Mouse (Mus musculus): ENCODE results near the gene Plekha4. TPM values are rescaled to one million over a fixed set of nuclear protein-coding genes. Genes with fewer than 3 reads are reported as not detected.

Plekha4 gene
- polyA plus RNA-seq, 2 experiments from 2014 or later = 0.79 TPM; not detected in 1

DNA sequence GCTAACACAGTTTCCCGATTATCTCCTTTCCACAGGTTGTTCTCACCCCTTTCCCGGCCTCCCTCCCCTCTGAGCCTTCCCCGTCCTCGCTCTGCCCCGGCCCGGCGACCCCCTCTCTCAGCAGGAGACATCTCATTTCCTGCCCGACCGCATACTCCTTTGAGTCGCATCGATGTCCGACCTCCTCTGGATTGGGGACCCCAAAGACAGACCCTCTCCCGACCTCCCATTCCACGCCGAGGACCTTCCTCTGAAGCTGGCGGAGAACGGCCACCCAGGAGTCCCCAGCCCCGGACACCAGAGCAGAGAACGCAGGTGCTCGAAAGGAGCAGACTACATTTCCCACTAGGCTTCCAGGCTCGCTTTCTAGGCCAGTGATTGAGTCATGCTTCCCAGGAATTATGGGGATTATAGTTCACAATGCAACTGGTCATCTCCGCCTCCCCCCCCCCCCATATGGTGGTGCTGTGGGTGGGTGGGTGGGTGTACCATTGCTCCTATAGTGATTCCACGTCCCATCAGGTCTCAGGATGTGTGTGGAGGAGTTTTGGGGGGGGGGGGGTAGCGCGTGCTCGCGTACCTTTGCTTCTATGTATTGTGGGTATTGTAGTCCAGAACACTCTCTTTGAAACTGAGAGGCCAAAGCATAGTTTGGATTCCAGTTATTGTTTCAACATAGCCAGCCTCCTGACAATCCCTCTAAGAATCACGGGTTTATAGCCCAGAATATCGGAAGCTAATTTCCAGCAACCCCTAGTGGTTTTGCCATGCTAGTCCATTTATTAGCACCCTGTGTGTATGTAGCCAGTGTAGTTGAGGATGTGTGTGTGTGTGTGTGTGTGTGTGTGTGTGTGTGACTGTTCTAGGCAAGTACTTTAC is 12.3 kb downstream of the Plekha4 start:
- ATAC-seq = no peak

DNA sequence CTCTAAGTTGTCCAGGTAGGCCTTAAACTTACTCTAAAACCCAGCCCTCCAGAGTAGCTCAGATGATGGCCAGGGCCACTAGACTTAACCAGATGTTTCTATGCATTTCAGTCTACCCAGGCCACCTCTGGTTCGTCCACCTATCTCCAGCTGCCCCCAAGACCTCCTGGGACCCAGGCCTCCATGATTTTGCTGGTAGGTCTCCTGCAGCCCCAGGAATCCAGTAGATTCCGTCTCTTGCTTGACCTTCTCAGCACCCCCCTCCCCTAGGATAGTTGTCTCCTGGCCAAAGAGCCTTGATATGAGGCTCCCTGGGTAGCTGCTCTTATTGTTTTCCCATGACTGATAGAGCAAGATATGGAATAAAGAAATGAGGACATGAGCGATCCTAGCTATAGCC is 13.0 kb downstream of the Plekha4 start:
- ATAC-seq = no peak

DNA sequence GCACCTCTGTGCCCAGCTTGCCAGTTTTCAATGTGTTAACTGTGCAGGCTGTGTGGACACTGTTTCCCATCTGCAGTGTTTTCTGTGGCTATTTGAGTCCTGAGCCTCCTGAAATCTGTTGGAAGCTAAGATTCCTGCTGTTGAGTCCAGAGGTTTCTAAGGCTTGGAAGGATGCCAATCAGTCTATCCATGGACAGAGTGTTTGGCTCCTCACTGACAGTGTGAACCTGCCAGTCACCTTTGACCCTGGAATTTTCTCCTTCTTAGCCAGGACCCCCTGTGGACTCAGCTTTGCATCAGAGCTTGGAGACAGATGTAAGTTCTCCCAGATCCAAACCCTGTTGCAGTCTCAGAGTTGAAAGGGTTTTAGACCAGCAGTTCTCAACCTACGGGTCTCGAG is 14.1 kb downstream of the Plekha4 start:
- ATAC-seq = no peak

DNA sequence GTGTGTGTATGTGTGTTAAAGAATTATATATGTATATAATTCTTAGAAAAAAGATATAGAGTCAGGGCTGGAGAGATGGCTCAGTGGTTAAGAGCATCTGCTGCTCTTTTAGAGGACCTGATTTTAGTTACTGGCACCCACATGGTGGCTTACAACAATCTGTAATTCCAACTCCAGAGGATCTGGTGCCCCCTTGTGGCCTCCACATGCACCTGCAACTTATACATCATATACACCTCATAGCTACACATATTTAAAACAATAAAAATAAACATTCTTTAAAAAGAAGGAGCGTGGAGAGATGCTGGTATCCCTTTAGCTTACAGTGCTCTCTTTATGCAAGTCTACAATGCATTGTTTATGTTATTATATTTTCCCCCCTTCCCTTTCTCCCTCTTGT is 18.4 kb downstream of the Plekha4 start:
- ATAC-seq = no peak

DNA sequence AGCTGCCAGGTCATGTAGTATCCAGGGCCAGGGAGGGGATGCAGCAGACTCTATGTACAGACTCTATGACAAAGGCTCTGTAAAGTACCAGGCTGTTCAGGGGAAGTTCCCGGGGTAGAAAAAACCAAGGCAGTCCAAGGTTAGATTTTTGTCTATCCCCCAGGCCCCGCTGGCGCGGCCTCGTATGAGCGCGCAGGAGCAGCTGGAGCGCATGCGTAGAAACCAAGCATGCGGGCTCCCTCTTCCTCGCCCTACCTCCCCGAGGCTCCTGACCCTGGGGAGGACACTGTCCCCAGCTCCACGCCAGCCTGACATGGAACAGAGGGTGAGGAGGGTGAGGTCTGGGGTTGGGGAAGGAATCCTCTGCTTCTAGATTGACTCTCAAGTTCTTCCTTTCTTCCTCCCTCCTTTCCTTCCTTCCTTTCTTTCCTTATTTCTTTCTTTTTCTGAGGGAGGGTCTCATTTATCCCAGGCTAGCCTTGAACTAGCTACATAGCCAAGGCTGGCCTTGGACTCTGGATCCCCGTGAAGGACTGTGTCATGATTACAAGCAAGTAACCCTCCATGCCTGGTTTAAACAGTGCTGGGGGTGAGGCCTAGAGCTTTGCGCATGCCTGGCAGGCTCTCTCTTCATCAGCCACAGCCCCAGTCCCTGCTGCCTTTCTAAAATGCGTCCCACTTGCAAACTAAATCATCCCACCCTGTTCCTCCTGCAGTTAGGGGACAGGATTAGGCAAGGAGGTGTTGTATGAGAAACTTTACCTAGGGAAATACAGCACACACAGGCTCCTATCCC is 23.7 kb downstream of the Plekha4 start:
- ATAC-seq = no peak

DNA sequence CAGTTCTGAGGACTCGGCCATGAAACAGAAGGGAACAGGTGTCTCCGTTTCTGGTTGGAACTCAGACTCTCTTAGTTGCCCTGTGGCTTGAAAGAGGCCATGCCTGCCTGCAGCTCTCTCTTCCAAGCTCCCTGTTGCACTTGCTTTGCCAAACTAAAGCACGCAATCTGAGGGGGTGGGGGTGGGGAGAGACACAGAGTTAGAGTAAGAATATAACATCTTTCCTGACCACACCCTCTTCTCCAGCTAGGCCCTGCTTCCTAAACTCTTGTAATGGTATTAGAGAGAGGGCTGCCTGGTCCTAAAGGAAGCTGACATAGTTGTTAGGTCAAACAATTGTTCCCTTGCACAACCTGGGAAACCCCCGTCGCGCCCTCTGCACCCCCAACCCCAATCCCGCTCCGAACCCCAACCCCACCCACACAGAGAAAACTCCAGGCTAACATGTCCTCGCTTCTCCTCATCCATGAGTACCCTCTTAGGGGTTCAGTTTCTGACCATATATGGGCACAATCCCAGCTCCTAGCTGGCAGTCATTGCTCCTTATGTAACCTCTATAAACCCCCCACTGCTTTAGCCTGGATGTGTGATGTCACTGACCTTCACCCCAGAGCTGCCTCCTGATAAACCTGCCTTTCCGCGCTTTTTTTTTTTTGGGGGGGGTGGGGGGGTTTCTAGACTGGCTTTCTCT is 24.8 kb downstream of the Plekha4 start:
- ATAC-seq = no peak

DNA sequence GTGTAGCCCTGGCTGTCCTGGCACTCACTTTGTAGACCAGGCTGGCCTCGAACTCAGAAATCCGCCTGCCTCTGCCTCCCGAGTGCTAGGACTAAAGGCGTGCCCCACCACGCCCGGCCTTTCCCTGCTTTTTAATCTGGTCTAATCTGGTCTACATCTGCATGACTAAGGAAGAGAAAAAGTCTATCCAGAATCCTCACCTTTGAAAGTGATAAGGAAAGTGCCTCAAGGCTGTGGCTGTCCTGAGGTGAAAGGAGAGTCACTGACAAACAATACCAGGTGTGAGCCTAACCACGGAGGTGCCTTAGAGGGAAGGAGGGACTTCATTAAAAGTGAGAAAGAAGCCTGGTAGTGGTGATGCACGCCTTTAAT is 25.4 kb downstream of the Plekha4 start:
- ATAC-seq = no peak

DNA sequence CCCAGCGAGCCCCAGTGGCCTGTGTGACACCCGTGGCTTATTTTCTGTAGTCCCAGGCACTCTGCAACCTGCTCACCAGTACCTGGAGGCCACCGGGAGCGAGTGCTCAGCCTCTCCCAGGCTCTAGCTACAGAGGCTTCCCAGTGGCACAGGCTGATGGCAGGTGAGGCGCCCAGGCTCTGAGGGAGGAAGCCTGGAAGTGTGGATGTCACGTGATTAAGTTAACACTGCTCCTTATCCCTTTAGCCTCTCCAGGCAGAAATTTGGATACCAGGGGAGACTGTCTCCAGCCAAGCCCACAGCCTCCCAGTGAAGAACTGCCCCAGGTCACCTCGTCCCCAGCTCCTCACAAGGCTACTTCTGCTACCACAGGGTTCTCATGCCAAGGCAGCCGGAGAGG is 27.4 kb downstream of the Plekha4 start:
- no peak for ATAC-seq

DNA sequence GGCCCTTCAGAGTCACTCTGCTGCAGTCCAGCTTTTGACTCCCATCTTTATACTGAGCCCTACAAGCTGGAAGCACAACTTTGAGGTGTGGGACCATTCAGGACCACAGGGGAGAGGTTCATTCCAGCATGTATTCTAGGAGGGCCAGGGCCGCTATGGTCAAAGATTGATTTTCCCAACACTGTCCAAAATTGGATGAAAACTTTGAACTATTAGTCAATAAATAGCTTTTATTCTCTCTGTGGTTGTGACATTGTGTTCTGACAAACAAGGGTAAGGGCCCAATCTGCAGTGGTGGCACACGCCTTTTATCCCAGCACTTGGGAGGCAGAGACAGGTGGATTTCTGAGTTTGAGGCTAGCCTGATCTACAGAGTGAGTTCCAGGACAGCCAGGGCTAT is 27.9 kb downstream of the Plekha4 start:
- no peak for ATAC-seq

DNA sequence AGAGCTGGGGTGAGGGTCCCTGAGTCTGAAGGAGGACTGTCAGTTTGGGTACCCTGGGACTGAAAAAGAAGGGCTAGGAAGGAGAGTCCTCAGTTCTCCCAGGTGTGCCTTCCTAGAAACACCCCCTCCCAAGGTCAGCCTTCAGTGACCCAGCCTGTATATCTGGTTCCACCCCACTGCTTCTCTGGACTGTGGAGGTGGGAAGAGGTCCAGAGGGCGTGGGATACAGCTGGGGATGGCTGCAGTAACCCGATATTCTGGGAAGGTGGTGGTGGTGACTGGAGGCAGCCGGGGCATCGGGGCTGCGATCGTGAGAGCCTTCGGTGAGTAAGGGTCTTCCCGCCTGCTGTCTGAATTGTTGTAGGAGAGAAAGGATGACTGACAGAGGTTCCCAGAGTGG is 28.6 kb downstream of the Plekha4 start, which contains the start of gene Hsd17b14:
Hsd17b14 (plus strand) TSS at position 150 of the 400 bp plus-strand sequence.
- no peak for ATAC-seq

DNA sequence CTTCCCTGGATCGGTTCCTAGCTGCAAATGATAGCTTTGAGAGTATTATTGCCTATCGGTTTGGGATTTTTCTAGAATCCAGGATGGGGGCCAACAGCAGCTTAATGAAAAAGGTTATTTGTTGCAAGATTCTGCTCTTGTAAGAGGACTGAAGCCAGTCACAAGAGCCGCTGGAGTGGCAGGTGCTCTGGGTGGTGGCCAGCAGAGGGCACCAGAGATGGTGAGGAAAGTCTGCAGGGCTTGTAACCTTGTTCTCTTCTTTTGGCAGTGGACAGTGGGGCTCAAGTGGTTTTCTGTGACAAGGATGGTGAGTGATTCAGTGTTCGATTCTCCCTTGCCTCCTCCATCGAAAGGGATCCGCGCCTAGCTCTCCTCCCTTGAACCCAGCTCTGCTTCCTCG is 29.7 kb downstream of the Plekha4 start:
- peak; percentile 57 for ATAC-seq

DNA sequence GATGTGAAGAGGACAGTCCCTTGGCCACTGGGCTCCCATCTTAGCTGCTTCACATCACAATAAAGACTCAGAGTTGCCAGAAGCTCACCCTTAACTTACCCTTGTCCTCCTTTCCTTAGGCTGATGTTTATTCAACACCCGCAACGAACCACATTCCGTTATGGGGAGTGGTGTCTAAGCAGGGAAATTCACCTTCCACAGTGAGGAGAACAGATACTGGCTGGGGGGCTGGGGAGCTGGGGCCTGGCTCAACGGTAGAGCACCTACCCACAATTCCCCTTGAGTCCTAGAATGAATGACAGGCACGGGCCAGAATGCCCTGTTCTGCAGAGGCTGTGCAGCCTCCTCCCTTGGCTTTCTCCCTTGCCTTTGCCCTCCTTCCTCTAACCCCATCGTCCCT is 32.8 kb downstream of the Plekha4 start:
- no peak for ATAC-seq

DNA sequence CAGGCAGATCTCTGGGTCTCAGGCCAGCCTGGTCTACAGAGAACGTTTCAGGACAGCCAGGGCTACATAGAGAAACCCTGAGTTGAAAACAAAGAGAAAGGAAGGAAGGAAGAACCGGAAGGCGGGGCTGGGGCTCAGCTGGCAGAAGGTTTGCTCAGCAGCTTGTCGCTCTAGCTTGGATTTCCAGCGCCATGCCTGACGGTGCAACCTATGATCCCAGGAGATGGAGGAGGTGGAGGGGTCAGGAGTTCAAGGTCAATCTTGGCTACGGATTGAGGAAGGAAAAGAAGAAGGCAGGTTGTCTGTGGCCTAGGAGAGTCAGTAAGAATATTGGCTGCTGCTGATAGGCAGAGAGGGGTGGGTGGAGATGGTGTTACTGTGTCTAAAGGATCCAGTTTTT is 34.1 kb downstream of the Plekha4 start:
- no peak for ATAC-seq

DNA sequence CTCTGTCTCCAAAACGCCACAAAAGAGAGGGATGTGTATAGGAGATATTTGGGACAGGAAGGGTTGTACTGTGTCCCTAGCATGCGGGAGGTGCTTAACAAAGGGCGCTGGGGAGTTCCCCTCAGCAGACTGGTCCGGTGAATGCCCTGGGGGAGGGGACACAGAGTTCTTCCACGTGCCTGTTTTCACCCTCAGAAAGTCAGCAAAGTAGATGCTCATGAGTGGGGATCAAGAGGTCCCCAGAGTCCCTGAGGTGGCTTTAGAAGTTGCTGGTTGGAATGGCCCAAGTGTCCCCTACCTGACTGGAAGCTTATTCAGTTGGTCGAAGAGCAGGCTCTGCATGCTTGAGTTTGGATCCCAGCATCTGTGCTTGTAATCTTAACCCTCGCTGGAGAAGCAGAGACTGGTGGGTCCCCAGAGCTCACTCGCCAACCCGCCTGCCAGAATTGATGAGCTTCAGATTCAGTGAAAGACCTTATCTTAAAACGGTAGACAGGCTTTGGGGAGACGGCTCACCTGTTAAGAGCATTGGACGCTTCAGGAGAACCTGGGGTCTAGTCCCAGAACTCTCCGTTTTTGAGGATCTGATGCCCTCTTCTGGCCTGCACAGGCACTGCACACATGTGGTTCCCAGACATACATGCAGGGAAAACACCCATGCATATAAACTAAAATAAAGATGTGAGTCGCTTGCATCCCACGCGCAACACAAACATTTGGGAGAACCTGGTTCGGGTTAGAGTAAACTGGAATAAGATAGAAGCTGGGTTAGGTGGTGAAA is 34.9 kb downstream of the Plekha4 start:
- peak; percentile 80 for ATAC-seq

DNA sequence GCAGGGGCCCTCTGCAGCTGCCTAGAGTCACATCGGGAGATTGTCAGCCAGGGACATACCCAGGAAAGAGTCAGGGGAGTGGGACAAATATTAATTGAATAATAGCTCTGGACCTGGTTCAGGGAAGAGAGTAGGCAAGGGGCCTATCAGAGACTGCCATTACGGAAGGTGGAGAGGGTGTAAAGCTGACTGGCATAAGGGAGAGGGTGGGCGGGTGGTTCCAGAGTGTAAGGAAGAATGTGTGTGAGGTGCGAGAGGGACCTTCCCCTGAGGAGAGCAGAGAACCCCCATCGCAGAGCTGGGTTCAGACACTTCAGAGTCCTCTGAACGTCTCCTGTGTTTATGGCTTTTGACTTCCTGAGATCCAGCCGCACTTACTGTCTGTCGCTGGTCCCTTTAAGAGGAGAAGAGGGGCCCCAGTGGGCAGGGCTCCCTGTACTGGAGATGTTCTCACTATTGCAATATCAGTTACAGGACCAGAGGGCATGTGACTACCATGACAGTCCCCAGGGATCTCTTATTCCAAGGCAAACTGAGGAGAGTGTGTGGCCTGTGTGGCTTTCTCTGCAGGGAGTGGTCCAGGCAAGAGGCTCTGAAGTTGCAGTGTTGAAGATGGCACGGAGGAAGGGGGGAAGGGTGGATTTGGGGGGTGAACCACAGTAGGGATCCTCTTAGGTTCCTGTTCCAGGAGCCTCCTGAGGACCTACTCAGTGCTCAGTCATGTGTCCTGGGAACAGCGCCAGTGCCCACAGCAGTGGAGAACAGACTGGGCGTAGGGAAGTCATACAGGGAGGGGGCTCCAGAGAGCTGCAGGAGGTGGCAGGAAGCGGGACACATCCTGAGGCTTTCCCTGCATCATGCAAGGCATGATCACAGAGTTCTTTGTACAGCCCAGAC is 35.7 kb downstream of the Plekha4 start:
- ATAC-seq = no peak

DNA sequence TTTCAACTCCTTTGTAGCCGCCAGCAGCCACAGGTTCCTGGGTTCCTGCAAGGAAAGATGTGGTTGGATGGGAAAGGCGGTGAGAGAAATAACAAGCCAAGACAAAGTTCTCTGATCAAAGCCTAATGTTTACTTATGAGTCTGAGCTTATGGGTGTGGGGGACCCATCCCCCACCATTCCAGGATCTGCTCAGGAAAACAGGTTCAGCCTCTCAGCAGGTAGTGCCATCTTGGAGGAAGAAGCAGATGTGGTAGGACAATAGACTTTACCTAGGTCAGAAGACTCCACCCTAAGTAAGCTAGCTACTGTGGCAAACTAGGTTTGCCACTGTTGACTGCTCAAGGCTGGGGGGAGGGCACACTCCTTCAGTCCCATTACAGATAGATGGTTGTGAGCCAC is 38.7 kb downstream of the Plekha4 start:
- ATAC-seq = no peak

DNA sequence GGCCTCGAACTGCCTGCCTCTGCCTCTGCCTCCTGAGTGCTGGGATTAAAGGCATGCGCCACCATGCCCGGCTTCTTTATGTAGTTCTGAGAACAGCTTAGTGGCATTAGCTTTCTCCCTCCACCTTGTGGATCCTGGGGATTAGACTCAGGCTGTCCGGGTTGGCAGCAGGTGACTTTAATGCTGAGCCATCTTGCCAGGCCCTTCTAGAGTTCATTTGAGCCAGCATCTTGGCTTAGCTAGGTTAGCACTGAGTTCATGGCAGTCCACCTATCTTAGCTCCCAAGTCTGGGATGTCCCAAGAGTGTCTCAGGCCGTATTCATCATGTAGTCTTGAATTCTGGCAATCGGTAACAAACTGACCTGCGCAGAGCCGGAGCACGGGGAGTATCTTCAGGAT is 39.3 kb downstream of the Plekha4 start:
- no peak for ATAC-seq

DNA sequence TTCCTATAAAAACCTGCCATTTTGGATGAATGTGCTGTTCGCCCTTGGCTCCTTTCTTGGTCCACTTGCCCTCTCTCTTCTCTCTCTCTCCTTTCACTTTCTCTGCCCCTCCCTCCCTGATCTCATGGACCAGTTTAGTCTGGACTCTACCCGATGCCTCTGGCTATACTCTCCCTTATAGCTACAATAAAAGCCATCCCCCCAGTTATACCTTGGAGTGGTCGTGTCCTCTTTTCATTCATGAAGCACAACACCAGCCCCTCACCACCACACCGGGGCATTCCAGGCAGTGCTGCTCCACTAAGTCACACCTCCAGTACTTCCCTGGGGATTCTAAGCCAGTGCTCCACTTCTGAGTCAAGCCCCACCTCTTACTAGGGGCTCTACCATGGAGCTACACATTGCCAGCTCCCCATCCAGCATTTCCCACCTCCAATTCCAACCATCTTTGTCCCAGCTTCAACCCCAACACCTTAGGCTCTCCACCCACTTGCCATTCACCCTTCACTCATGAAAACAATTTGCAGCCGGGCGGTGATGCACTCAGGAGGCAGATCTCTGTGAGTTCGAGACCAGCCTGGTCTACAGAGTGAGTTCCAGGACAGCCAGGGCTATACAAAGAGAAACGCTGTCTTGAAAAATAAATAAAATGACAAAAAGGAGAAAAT is 41.1 kb downstream of the Plekha4 start:
- ATAC-seq = no peak

DNA sequence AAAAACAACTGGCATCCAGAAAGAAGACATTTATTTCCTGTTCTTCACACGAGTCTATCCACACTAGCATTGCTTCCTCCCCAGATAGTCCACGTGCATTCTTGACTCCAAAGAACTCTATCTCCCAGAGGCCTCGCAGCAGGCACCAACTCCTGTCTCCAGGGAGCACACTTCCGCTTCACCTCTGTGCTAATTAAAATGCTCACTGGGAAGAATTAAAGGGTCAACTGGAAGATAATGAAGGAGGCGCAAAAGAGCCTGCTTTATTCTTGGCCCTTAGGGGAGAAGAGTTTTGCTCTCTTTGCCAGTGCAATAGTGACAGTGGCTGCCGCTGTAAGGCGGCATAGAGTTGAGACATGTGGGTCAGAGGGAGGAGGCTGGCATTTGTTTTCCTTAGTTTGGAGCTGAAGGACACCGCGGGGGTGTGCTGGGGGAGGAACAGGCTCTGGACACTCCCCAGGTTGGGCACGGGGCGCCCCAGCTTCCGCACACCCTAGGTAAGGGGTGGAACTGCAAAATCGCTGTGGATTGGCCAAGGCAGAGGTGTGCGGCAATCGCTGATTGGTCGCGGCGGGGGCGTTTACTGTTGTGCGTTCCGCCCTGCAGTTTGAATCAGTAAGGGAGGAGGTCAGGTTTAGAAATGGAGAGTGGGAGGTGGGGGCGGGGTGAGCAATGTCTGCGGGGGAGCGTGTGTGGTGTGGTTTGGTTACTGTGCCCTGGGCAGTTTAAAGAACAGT is 41.8 kb downstream of the Plekha4 start:
- ATAC-seq = peak; percentile 97

Data from activated CD4-positive, CD25-positive, alpha-beta regulatory T cell, adult 4 months (primary cell).